Mouse (Mus musculus): Measurements from ENCODE around the gene Arl14ep. TPM values are rescaled to one million over a fixed set of nuclear protein-coding genes. Genes with fewer than 3 reads are reported as not detected.
"Not testable (repeated sequence)": the region's sequence is repeated elsewhere in the genome, so short reads cannot be mapped to it uniquely, and the experiment has no call there.

Arl14ep gene
- polyA plus RNA-seq (2015; fragmentation: Nextera tagmentation; extraction: Ambion mirVana), result 37.3 and 42.1 TPM in 2 replicates

- Histone ChIP-seq H3K36me3 (ENCODE audit: control insufficient read depth, insufficient read depth) (peaks cover under 1% of the 10 kb centered on the region; the same call in 1 of the 2 replicates), H3K27me3 (replicated peaks; ENCODE audit: control insufficient read depth, insufficient read depth, low read length) (no peaks in the 10 kb centered on the region), H3K4me1 (replicated peaks; ENCODE audit: control insufficient read depth, insufficient read depth, low read length) (peaks cover 12% of the 10 kb centered on the region), H3K9ac (replicated peaks; ENCODE audit: low read depth, low read length) (peak within 1 kb of the TSS; percentile 96), H3K4me3 (replicated peaks; ENCODE audit: low read length) (peak within 1 kb of the TSS; percentile 84), H3K27ac (ENCODE audit: low read length) (0 out of 2 replicates have a peak within 1 kb of the TSS, but pooled peaks have one; percentile 30), H3K9me3 (ENCODE audit: control insufficient read depth, low read length) (no peaks in the 10 kb centered on the region), H3K4me2 (ENCODE audit: low read length) (peak within 1 kb of the TSS; percentile 79)
- WGBS, result under 1% methylated on average over 36 of the region's 36 CpGs
- peak; percentile 99 for ATAC-seq
Measured at GRCm38 (mm10) chr2:106973959-106974639, at the start of gene Arl14ep. Gene Arl14ep, minus strand, starts transcription at chr2:106974424.

GRCm38 (mm10) chr2:107022713-107023112, 48.5 kb upstream of the Arl14ep start:
- H3K27me3 ChIP-seq (replicated peaks; ENCODE audit: control insufficient read depth, insufficient read depth, low read length), result no peaks in the 10 kb centered on the region
- no peak overlapping the region for H3K4me3 ChIP-seq (replicated peaks; ENCODE audit: low read length)
- ATAC-seq, result no peak
- no peak overlapping the region for H3K27ac ChIP-seq (ENCODE audit: low read length)
- H3K4me1 ChIP-seq (replicated peaks; ENCODE audit: control insufficient read depth, insufficient read depth, low read length), result no peaks in the 10 kb centered on the region
- 91% methylated on average over 5 of the region's 5 CpGs for WGBS
- no peak overlapping the region for H3K4me2 ChIP-seq (ENCODE audit: low read length)
- H3K36me3 ChIP-seq (ENCODE audit: control insufficient read depth, insufficient read depth), result no peaks in the 10 kb centered on the region
- H3K9me3 ChIP-seq (ENCODE audit: control insufficient read depth, low read length), result no peaks in the 10 kb centered on the region
- H3K9ac ChIP-seq (replicated peaks; ENCODE audit: low read depth, low read length), result no peak overlapping the region

- Histone ChIP-seq H3K9ac (replicated peaks; ENCODE audit: low read depth, low read length) (no peak overlapping the region), H3K9me3 (ENCODE audit: control insufficient read depth, low read length) (no peaks in the 10 kb centered on the region), H3K27ac (ENCODE audit: low read length) (no peak overlapping the region), H3K36me3 (ENCODE audit: control insufficient read depth, insufficient read depth) (no peaks in the 10 kb centered on the region), H3K4me1 (replicated peaks; ENCODE audit: control insufficient read depth, insufficient read depth, low read length) (no peaks in the 10 kb centered on the region), H3K27me3 (replicated peaks; ENCODE audit: control insufficient read depth, insufficient read depth, low read length) (no peaks in the 10 kb centered on the region), H3K4me2 (ENCODE audit: low read length) (no peak overlapping the region), H3K4me3 (replicated peaks; ENCODE audit: low read length) (no peak overlapping the region)
- WGBS, result 62% methylated on average over 2 of the region's 2 CpGs
- ATAC-seq, result no peak
Measured at GRCm38 (mm10) chr2:107019331-107019730, 45.1 kb upstream of the Arl14ep start.

GRCm38 (mm10) chr2:107013161-107013560, 38.9 kb upstream of the Arl14ep start:
- no peak overlapping the region for H3K27ac ChIP-seq (ENCODE audit: low read length)
- H3K9me3 ChIP-seq (ENCODE audit: control insufficient read depth, low read length), result no peaks in the 10 kb centered on the region
- H3K4me1 ChIP-seq (replicated peaks; ENCODE audit: control insufficient read depth, insufficient read depth, low read length), result no peaks in the 10 kb centered on the region
- H3K9ac ChIP-seq (replicated peaks; ENCODE audit: low read depth, low read length), result no peak overlapping the region
- ATAC-seq, result no peak
- no peaks in the 10 kb centered on the region for H3K36me3 ChIP-seq (ENCODE audit: control insufficient read depth, insufficient read depth)
- no peak overlapping the region for H3K4me2 ChIP-seq (ENCODE audit: low read length)
- no peaks in the 10 kb centered on the region for H3K27me3 ChIP-seq (replicated peaks; ENCODE audit: control insufficient read depth, insufficient read depth, low read length)
- 85% methylated on average over 4 of the region's 4 CpGs for WGBS
- no peak overlapping the region for H3K4me3 ChIP-seq (replicated peaks; ENCODE audit: low read length)

- Histone ChIP-seq H3K4me3 (replicated peaks; ENCODE audit: low read length) (no peak overlapping the region), H3K27me3 (replicated peaks; ENCODE audit: control insufficient read depth, insufficient read depth, low read length) (no peaks in the 10 kb centered on the region), H3K9me3 (ENCODE audit: control insufficient read depth, low read length) (no peaks in the 10 kb centered on the region), H3K36me3 (ENCODE audit: control insufficient read depth, insufficient read depth) (no peaks in the 10 kb centered on the region), H3K27ac (ENCODE audit: low read length) (no peak overlapping the region), H3K4me2 (ENCODE audit: low read length) (no peak overlapping the region), H3K9ac (replicated peaks; ENCODE audit: low read depth, low read length) (no peak overlapping the region), H3K4me1 (replicated peaks; ENCODE audit: control insufficient read depth, insufficient read depth, low read length) (no peaks in the 10 kb centered on the region)
- 90% methylated on average over 4 of the region's 4 CpGs for WGBS
- no peak for ATAC-seq
Measured at GRCm38 (mm10) chr2:107012318-107012717, 38.1 kb upstream of the Arl14ep start.

GRCm38 (mm10) chr2:107010160-107010559, 35.9 kb upstream of the Arl14ep start:
- no peaks in the 10 kb centered on the region for H3K36me3 ChIP-seq (ENCODE audit: control insufficient read depth, insufficient read depth)
- ATAC-seq, result no peak
- H3K27me3 ChIP-seq (replicated peaks; ENCODE audit: control insufficient read depth, insufficient read depth, low read length), result no peaks in the 10 kb centered on the region
- H3K9me3 ChIP-seq (ENCODE audit: control insufficient read depth, low read length), result no peaks in the 10 kb centered on the region
- no peaks in the 10 kb centered on the region for H3K4me1 ChIP-seq (replicated peaks; ENCODE audit: control insufficient read depth, insufficient read depth, low read length)
- WGBS, result 83% methylated on average over 6 of the region's 6 CpGs
- H3K9ac ChIP-seq (replicated peaks; ENCODE audit: low read depth, low read length), result no peak overlapping the region
- H3K4me3 ChIP-seq (replicated peaks; ENCODE audit: low read length), result no peak overlapping the region
- no peak overlapping the region for H3K4me2 ChIP-seq (ENCODE audit: low read length)
- no peak overlapping the region for H3K27ac ChIP-seq (ENCODE audit: low read length)

- Histone ChIP-seq H3K27ac (ENCODE audit: low read length) (no peak overlapping the region), H3K4me3 (replicated peaks; ENCODE audit: low read length) (no peak overlapping the region), H3K36me3 (ENCODE audit: control insufficient read depth, insufficient read depth) (no peaks in the 10 kb centered on the region), H3K4me2 (ENCODE audit: low read length) (no peak overlapping the region), H3K4me1 (replicated peaks; ENCODE audit: control insufficient read depth, insufficient read depth, low read length) (no peaks in the 10 kb centered on the region), H3K9ac (replicated peaks; ENCODE audit: low read depth, low read length) (no peak overlapping the region), H3K9me3 (ENCODE audit: control insufficient read depth, low read length) (no peaks in the 10 kb centered on the region), H3K27me3 (replicated peaks; ENCODE audit: control insufficient read depth, insufficient read depth, low read length) (no peaks in the 10 kb centered on the region)
- 76% methylated on average over 3 of the region's 3 CpGs for WGBS
- no peak for ATAC-seq
Measured at GRCm38 (mm10) chr2:107006378-107006777, 32.2 kb upstream of the Arl14ep start.

GRCm38 (mm10) chr2:107005876-107006275, 31.7 kb upstream of the Arl14ep start:
- 86% methylated on average over 4 of the region's 4 CpGs for WGBS
- not testable (repeated sequence) for ATAC-seq; H3K27ac ChIP-seq (ENCODE audit: low read length); H3K36me3 ChIP-seq (ENCODE audit: control insufficient read depth, insufficient read depth); H3K9ac ChIP-seq (replicated peaks; ENCODE audit: low read depth, low read length); H3K27me3 ChIP-seq (replicated peaks; ENCODE audit: control insufficient read depth, insufficient read depth, low read length); H3K4me2 ChIP-seq (ENCODE audit: low read length); H3K4me3 ChIP-seq (replicated peaks; ENCODE audit: low read length); H3K4me1 ChIP-seq (replicated peaks; ENCODE audit: control insufficient read depth, insufficient read depth, low read length); H3K9me3 ChIP-seq (ENCODE audit: control insufficient read depth, low read length)

GRCm38 (mm10) chr2:106991261-106991660, 17.0 kb upstream of the Arl14ep start:
- Histone ChIP-seq H3K4me3 (replicated peaks; ENCODE audit: low read length) (no peak overlapping the region), H3K36me3 (ENCODE audit: control insufficient read depth, insufficient read depth) (no peaks in the 10 kb centered on the region), H3K27ac (ENCODE audit: low read length) (no peak overlapping the region), H3K27me3 (replicated peaks; ENCODE audit: control insufficient read depth, insufficient read depth, low read length) (no peaks in the 10 kb centered on the region), H3K9me3 (ENCODE audit: control insufficient read depth, low read length) (no peaks in the 10 kb centered on the region), H3K4me1 (replicated peaks; ENCODE audit: control insufficient read depth, insufficient read depth, low read length) (no peaks in the 10 kb centered on the region), H3K9ac (replicated peaks; ENCODE audit: low read depth, low read length) (no peak overlapping the region), H3K4me2 (ENCODE audit: low read length) (no peak overlapping the region)
- no peak for ATAC-seq
- WGBS, result 94% methylated on average over 1 of the region's 1 CpGs

- ATAC-seq, result no peak
- H3K27ac ChIP-seq (ENCODE audit: low read length), result no peak overlapping the region
- H3K4me3 ChIP-seq (replicated peaks; ENCODE audit: low read length), result no peak overlapping the region
- H3K9me3 ChIP-seq (ENCODE audit: control insufficient read depth, low read length), result no peaks in the 10 kb centered on the region
- H3K27me3 ChIP-seq (replicated peaks; ENCODE audit: control insufficient read depth, insufficient read depth, low read length), result no peaks in the 10 kb centered on the region
- H3K9ac ChIP-seq (replicated peaks; ENCODE audit: low read depth, low read length), result no peak overlapping the region
- H3K36me3 ChIP-seq (ENCODE audit: control insufficient read depth, insufficient read depth), result no peaks in the 10 kb centered on the region
- H3K4me1 ChIP-seq (replicated peaks; ENCODE audit: control insufficient read depth, insufficient read depth, low read length), result no peaks in the 10 kb centered on the region
- no peak overlapping the region for H3K4me2 ChIP-seq (ENCODE audit: low read length)
- WGBS, result 94% methylated on average over 2 of the region's 2 CpGs
Measured at GRCm38 (mm10) chr2:106984945-106985344, 10.7 kb upstream of the Arl14ep start.

Data from forebrain, embryonic 16.5 days (tissue).